Mouse (Mus musculus): Measurements from ENCODE around the gene Ackr4.

Gene Ackr4

DNA sequence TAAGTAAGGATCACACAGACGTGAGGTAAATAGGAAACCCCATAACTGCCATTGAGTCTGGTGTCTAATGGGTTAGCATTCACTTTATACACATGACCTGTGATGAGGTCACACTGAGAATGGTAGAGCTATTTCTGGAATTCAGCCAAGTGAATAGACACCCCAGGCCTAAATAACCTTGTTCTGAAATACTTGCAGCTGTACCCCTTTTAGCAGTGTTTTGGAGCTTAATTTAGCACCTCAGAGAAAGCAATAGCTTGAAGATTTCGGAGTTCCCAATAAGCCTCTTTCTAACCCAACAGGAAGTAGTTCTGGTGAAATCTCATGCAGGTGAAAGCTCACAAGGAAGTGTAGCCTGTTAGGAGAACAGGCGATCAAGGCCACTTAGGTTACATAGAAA lies at the start of gene Ackr4:
Gene Ackr4 (minus strand): TSS at position 101 of the 400 bp plus-strand sequence.
- in situ Hi-C loops (cut with MboI) = no loop called here

DNA sequence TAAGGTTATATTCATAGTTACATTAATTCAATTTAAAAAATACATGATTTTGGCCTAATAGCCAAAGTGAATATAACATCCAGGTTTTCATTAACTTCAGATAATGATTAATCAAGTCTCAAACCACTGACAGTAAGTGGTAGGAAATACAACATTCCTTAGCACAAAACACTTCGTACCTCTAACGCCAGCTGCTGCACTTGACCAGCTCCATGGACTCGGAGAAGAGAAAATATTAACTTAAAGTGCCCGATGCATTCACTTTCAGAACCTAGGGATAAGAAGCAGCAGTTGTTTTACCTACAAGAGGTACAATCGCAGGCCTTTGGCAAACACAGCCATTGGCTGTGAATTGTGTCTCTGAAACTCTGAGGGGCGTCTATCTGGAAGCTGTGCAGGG lies 45.6 kb upstream of the Ackr4 start:
- in situ Hi-C loops (cut with MboI) = no loop called here

DNA sequence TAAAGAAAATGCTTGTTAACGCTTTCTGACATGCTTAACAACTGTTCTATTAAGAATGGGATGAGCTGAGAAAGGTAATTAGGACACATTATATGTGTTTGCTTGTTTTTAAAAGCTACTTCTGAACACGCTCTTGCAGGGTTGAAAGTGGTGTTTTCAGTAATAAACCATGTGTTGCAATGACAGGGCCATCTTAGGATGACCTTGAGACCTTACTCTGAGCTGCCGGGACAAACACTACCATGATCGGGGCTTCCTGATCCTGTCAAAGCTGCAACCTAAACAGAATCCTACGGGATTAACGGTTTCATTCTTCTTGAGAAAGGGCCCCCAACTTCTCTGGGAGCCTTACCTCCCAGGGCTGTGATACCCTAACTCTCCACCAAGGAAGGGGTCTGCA lies 44.9 kb upstream of the Ackr4 start:
- in situ Hi-C loops (cut with MboI) = no loop called here

DNA sequence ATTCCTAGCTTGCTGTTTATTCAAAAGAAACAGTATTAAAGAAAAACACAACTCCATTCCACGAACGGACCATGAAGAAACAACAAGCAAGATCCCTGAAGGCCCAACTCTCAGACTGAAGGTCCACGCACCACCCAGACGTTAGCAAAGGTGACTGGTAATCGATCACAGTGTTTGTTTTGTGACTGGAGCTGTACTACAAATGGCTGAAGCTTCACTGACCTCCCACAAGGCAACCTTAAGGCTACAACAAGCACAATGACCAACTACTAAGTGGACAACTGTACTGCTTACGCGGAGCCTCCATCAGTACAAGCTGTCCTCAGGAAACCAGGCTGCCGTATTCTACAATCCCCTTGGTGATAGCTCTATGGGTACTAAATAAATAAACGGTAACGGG lies 43.3 kb upstream of the Ackr4 start:
- in situ Hi-C loops (cut with MboI) = no loop called here

DNA sequence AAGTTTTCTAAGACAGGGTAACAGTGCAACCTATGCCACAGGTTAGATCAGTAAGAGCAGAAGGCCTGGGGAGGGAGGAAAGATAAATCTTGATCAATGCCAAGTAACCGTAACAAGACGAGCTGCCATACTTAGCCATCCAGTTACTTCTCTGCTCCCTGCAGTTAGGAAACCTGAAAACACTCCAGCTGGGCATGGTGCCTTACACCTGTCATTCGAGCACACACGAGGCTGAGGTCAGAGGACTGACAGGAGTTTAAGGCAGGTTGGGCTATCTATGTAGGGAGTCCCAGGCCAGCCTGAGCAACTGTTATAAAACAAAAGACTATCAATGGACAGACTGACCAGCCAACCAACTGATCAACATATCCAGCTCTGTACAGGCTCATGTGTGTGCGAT lies 39.2 kb upstream of the Ackr4 start:
- in situ Hi-C loops (cut with MboI) = no loop called here

DNA sequence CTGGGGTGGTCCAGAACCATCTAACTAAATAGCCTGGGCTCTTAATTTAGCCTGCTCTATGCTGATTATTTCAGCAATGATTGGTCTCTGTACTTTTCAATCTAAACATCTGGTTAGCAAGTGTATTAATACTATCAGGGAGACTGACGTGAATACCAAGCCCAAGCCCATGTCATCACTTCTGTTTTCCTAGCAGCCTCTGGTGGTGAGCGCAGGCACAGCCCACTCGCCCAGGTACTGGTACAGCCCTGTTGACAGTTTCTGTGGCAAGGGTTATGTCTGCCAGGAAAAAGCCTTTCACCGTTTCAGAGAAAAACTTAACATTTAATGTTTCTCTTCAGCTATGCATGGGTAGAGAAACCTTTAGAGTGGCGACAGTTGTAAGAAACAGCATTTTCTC lies 37.5 kb upstream of the Ackr4 start:
- in situ Hi-C loops (cut with MboI) = no loop called here

DNA sequence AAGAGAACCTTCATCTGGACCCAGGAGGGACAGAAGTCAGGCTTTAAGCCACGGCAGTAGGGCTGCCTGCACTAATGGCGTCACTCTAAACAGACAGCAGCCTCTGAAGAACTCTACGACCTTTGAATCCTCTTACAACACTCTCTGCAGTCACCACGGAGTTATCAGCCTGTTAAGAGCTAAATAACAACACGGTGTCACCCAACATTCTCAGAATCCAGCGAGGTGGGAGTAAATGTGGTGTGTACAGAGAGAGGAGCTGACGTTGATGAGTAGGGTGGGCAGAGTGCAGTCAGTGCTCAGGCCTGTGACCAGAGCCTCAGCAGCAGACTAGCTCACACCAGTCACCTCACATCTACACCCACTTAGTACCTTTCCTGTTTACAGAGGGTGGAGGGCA lies 34.4 kb upstream of the Ackr4 start:
- in situ Hi-C loops (cut with MboI) = no loop called here

DNA sequence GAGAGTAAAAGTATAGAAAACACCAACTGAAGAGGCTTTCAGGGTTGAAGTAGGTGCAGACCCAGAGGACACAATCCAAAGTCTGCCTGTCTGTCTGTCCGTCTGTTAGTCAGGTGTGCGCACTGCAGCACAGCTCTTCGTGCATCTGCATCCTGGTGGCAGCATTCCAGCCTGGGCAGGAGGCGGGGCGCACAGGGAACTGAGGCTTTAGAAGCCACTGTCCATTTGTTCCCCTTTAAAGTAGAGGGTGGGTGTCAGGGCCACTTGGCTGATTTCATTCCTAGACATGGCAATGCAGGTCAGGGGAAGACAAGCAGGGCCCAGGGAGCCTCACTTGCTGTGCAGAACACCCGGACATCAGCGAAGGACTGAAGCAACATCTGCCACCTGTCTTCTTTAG lies 30.6 kb upstream of the Ackr4 start:
- in situ Hi-C loops (cut with MboI) = no loop called here

DNA sequence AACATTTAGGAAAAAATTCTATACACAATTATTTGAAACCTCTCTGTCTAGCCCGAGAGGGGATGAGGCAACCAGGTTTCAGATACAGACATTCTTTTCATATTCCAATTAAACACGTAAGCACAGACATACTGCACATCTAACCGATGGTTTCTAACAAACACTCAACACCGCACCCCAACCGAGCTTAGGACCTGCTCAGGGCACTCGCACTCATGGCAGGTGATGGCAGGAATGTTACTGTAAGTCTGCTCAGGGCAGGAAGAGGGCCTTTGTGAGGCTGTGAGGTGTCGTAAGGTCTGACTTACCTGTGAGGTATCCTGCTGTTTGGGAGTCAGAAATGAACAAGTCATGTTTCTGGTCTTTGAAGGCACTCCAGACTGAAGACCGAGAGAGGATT lies 29.8 kb upstream of the Ackr4 start:
- in situ Hi-C loops (cut with MboI) = no loop called here

DNA sequence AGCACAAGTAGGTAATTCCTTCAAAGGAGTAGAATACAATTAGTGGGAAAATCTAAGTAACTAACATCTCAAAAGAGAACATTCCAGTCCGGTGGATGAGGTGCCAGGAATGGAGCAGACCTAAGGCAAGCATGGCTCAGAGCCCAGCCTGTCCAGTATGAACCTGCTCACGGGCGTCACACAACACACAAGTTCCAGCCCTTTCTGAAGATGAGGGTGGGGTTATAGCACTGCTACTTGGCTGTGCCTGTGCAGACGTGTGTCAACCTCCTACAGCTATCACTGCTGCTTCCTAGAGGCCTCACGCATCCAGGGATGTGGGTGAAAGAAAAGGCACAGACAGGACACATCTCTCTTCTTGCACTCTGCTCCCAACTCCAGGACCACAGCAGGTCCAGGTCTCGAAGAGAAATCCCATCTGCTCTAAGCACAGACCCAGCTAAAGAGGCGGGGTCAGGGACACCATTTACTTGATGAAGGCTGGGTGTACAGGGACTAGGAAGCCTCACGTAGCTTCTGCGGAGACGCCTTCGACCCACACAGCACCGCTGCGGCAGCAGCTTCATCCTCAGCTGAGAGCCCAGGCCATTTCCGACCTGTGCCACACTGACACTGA lies 28.5 kb upstream of the Ackr4 start:
- in situ Hi-C loops (cut with MboI) = no loop called here

DNA sequence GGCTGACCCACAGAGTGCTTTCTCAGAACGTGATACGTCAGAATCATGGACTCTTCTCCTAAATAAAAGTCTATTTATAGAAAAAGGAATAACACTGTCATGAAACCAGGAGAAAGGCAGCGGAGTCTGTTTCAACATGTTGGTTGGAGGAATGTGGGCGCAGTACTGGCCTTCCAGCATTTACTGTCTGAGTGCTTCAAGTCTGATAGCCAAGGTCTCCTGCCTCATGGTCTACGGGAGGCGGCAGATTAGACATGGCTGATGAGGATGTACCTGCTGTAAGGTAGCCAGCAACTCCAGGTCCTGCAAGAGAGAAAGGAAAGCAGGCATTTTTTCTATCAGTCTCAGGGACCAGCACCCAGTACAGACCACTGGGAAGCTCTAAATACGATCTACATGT lies 25.4 kb upstream of the Ackr4 start:
- in situ Hi-C loops (cut with MboI) = no loop called here

DNA sequence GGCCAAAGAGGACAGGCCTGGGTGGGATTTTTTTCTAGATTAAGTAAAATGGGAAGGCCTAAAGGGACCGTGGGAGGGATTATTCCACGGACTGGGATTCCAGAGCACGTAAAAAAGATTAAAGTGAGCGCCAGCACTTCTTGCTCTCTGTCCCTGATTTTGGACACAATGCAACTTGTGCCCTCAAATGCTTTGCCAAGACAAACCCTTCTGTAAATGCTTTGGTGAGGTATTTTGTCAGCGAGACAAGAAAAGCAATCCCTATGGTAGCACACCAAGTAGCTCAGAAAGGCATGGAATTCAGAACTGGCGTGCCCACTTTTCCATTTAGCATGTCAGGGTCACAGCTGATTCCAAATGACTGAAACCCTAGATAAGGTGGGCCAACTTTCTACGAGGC lies 22.2 kb upstream of the Ackr4 start:
- in situ Hi-C loops (cut with MboI) = no loop called here

DNA sequence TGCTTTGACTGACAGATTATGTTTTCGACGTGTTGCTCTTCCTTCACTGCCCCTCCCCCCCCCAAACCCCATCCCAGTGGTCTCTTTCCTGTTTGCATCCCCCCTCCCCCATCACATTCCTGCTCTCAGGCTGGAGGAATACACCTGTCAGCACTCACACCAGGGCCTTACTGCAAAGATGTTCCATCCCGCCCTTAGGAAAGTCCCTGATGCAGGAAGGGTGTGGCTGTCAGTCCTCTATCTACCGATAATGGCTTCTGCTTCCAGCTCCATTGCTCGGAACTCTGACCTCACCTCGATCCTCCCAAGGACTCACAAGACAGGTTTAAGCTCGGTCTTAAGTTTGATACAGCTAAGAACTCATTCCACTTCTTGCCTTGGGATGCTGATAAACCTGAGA lies 19.9 kb upstream of the Ackr4 start:
- in situ Hi-C loops (cut with MboI) = no loop called here

DNA sequence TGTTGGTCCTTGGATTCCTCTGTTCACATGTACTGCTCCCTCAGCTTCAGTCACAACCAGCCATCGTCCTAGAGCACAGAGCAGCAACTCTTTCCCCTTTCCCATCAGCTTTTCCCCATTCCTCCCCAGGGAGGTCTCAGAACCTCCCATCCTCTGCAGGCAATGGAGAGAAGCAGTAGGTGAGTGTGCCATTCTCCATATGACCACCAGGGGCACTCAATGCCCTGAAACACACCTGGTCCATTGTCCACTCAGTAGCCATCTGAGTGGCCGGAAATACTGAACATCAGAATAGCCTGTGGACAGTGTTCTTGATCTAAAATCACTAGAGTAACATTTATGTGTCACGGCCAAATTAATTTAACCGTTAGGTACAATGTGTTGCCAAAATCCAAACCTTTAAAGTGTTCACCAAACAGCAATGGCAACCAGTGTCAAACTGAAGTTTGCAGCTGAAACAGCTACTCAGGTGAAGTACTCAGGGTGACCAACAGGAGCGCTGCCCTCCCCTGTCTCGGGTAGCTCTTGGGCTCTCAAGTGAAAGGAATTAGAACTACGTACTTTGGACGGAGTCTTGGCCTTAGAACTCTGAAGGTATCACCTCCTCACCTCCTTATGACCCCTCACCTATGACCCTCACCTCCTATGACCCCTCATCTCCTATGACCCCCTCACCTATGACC lies 17.7 kb upstream of the Ackr4 start:
- in situ Hi-C loops (cut with MboI) = no loop called here

DNA sequence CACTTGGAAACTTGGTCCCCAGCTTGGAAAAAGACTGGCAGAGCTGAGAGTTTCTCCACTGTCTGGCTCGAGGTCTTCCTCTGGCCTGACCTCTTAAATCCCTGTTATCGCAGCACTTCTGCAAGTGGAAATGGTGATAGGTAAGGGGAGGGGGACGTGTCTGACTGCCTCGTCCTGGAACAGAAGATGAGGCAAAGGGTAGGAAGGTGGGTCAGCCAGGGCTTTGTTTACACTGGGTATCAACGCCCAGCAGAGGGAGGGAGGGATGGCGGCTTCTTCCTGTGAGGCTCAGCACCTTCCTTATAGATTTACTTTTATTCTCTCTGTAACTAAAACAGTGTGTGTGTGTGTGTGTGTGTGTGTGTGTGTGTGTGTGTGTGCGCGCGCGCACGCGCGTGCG lies 16.1 kb upstream of the Ackr4 start:
- in situ Hi-C loops (cut with MboI) = no loop called here

DNA sequence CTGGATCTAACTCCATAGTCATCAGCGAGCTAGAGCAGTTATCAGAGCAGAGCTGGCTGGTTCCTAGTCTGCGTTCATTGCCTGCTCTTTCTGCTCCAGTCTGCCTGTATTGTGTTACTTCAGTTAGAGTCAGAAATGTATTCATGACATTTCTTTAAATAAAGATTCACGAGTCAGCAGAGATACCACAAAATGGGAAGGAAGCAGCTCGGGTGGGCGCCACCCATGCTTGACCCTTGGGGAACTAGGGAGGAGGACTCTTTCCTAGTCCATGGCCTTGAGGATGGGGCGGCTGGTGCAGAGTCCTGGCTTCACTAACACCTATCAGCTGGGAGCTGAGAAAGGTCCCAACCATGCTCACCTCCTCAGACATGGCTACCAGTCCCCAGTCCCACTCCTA lies 13.6 kb upstream of the Ackr4 start:
- in situ Hi-C loops (cut with MboI) = no loop called here

DNA sequence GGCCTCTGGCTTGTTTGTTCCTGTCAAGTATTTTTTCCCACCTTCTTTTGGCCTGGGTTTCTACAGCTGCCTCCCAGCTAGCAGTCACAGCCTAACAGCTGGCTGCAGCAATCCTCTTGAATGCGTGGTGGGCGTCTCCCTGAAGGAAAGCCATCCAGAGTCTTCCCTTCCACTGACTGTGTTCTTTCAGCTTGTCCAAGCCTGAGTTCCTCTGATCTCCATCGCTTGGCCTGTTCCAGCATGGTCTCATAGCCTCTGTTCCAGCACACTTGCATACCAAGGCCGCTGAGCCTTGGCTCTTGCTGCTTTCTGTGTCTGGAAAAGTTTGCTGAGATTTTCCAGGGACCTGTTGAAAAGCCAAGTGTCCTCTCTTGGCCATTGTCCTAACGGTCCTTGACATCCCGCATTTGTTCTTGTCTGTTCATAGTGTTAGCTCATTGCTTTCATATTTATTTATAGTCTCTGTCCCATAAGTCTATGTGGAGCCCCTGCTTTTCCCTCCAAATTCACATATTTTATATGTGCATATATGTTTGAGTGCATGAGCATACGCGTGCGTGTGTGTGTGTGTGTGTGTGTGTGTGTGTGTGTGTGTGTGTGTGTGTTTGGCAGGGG lies 3.5 kb upstream of the Ackr4 start:
- in situ Hi-C loops (cut with MboI) = no loop called here

DNA sequence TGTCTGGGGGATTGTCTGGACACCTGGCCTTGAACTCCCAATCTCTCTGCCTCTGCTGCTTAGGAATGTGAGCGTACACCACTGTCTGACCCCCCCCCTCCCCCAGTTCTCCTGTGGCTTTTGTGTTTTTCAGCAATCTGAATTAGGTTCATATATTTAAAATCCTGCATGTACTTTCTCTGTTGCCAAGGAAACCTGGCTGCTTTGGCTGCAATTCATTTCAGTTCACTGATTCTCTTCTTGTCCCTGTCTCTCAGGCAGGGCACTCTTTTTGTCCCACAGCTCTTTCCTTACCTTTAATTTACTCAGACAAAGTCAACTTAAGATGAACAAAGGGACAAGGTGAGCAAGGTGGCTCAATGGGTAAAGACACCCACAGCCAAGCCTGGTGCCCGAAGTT lies 1.4 kb upstream of the Ackr4 start:
- in situ Hi-C loops (cut with MboI) = no loop called here

DNA sequence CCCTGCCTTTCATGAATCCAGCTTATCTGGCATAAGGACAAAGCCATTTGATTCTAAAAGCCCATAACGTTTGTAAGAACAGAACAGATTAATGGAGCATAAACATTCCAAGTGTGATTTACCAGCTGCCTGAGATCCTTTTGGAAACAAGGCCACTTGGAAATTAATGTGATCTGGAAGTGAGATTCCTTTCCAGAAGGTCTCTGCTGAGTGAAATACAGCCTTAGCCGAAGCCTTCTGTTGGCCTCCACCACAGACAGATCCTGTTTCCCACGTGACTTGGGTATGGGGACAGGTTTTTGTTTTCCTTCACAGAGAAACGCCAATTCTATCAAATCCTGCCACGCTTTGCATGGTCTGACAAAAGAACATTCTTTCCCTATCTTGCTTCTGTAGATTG lies 3.1 kb downstream of the Ackr4 start:
- in situ Hi-C loops (cut with MboI) = no loop called here

DNA sequence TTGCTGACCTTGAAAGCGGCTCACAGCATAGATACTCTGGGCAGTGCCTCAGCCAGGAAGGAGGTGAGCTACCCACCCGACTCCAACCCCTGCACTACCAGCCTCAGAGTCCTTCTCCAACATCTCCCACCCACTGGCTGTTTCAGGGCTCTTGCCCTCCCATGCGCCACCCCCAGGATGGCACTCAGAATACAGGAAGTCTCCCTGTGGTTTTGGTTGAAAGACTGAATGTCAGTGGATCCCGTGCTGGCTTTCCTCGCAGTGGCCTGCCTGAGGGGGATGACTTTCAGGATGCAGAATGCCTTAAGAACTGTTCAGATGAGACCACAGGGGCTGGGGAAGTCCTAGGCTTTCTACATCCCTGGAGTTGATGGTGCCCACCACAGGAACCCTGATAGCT lies 3.6 kb downstream of the Ackr4 start:
- in situ Hi-C loops (cut with MboI) = no loop called here

DNA sequence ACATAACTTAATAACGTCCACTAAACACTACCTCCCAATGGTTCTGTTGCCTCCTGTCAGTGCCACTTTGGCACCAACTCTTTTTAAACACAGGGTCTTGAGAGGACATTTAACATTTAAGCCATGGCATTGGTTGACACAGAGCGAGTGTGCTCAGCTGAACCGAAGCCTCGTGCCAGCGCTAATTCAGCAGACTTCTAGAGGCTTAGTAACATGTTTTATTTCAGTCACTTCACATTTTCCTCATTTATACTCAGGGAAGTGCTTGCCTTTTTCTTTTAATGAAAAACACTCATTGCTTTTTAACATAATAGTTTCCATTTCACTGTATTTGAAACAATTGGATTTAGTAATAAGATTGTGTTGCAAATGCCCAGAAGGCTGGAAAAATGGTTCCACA lies 17.6 kb downstream of the Ackr4 start:
- in situ Hi-C loops (cut with MboI) = no loop called here

DNA sequence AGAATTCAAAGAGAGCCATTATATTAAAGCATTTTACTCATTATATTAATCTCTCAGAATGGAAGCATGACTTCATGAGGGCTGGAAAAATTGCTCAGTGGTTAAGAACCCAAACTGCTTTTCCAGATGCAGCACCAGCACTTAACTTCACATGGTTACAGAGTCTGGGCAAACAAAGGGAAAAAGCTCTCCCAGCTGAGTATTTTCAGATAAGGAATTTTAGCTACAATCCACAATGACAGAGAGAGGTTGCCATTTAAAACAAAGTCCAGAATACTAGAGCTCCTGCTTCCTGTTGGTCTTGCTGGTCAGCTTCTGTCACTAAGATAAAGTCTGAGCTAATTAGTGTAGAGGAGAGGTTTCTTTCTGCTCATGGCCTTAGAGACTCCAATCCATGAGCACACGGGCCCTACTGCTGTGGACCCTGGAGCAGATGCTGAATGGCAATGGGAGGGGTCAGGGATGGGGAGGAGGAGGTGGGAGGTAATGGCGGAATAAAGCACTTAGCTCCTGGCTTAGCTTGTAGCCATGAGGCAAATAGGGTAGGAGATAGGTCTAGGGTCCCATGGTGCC lies 18.1 kb downstream of the Ackr4 start:
- in situ Hi-C loops (cut with MboI) = no loop called here

DNA sequence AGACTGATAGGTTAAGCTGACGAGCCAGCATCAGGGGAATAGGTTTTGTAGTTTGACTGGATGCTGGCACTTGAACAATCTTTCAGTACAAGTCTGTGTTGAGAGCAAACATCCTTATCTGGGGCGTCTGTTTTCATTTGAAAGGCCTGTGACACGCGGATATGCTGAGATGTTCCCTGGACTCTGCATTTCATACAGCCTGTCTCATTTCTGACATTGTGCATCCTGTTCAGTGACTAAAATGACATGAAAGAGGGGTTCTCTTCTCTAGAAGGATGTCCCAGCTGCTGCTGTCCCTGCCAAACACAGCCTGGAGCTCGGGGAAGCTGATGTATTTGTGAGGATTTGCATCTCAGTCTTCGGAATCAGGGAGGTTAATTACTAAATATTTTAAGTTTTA lies 19.3 kb downstream of the Ackr4 start:
- in situ Hi-C loops (cut with MboI) = no loop called here
